Mouse (Mus musculus) liver, postnatal 0 days (tissue): ENCODE measurements around the gene Pcbp3. TPM values are rescaled to one million over a fixed set of nuclear protein-coding genes. Genes with fewer than 3 reads are reported as not detected.

Source experiments
- ATAC-seq: fragments of 200-750 bp; cut with Nextera tagmentation; 2 replicates; pipeline ENCODE4 v1.8.0; 2017; ENCODE audit warnings: mild to moderate bottlenecking, moderate library complexity
- DNase-seq: peaks from one replicate; pipeline ENCODE4 v3.0.0-alpha.2; 2016
- H3K27ac ChIP-seq: fragments of 300-500 bp; sonication (generic); 2 replicates; pipeline ENCODE4 v1.5.1; 2014; ENCODE audit warnings: antibody characterized with exemption, moderate library complexity, mild to moderate bottlenecking, low read depth
- H3K27me3 ChIP-seq: fragments of 300-500 bp; sonication (generic); 2 replicates; pipeline ENCODE4 v1.6.1; 2014; ENCODE audit warnings: low read length, control low read depth, mixed read lengths; ENCODE audit not compliant: insufficient read depth
- H3K36me3 ChIP-seq: fragments of 300-500 bp; sonication (generic); replicated peaks from 2 replicates; pipeline ENCODE4 v1.6.1; 2014; ENCODE audit warnings: mild to moderate bottlenecking, control low read depth, low read length, moderate library complexity, mixed read lengths; ENCODE audit not compliant: insufficient read depth
- H3K4me1 ChIP-seq: fragments of 300-500 bp; sonication (generic); 2 replicates; pipeline ENCODE4 v1.6.1; 2014; ENCODE audit warnings: antibody characterized with exemption, mild to moderate bottlenecking, control low read depth; ENCODE audit not compliant: insufficient read depth
- H3K4me2 ChIP-seq: fragments of 300-500 bp; sonication (generic); 2 replicates; pipeline ENCODE4 v1.6.1; 2014; ENCODE audit warnings: low read depth, mild to moderate bottlenecking, low read length, moderate library complexity, mixed read lengths
- H3K4me3 ChIP-seq: fragments of 300-500 bp; sonication (generic); 2 replicates; pipeline ENCODE4 v1.5.1; 2014; ENCODE audit warnings: low read depth, low read length
- H3K9ac ChIP-seq: fragments of 300-500 bp; sonication (generic); replicated peaks from 2 replicates; pipeline ENCODE4 v1.6.1; 2014; ENCODE audit warnings: mild to moderate bottlenecking, moderate library complexity
- H3K9me3 ChIP-seq: fragments of 300-500 bp; sonication (generic); 2 replicates; pipeline ENCODE4 v1.6.1; 2016; ENCODE audit warnings: mild to moderate bottlenecking, control low read depth, low read length, mixed read lengths
- CTCF ChIP-seq: sonication (generic); IDR thresholded peaks from 2 replicates; pipeline ENCODE4 v1.5.1; 2016; ENCODE audit warnings: antibody characterized with exemption, low read depth
- EP300 ChIP-seq: IDR thresholded peaks from 2 replicates; pipeline ENCODE4 v1.6.1; 2016; ENCODE audit warnings: antibody characterized with exemption, low read depth, mild to moderate bottlenecking
- WGBS: fragments of 180-500 bp; shearing (Covaris S2); extraction: QIAGEN DNeasy Blood & Tissue Kit; methylation state at CpG from one replicate; pipeline ENCODE4 v1.1.7; 2014; ENCODE audit not compliant: insufficient replicate concordance; 5-methylcytosine and 5-hydroxymethylcytosine counted together
- polyA plus RNA-seq: library from polyadenylated mRNA; unstranded; fragments of >200 nt; fragmentation: Nextera tagmentation; extraction: Ambion mirVana; gene quantifications from 2 replicates; pipeline ENCODE4 v1.2.1, GENCODE M21; 2015

Gene Pcbp3
- polyA plus RNA-seq, 1 experiment from 2014 or later = 2.9 TPM

DNA sequence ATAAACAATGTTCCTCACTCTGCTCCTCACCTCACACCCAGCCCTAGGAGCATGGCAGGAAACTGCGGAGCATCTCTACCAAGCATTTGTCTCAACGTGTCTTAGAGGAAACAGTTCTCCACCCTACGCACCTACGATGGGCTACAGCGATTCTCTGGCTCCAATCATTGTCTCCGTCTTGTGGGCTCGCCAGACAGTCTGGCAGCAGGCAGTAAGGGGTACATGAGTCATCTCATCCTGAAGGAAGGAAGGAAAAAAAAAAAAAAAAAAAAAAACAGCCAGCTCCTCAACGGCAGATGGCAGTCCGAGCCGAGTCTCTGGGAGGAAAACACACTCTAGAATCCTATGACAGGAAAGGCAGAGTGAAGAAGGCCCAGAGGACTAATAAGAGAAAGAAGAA, 87.7 kb downstream of the Pcbp3 start:
- ATAC-seq (no peak), DNase-seq (no peak)
- Histone ChIP-seq H3K36me3 (no peaks in the 10 kb centered on the region), H3K4me2 (no peak overlapping the region), H3K9me3 (no peaks in the 10 kb centered on the region), H3K4me3 (no peak overlapping the region), H3K9ac (no peak overlapping the region), H3K27ac (no peak overlapping the region), H3K4me1 (peaks cover 5% of the 10 kb centered on the region; the same call in 1 of the 2 replicates), H3K27me3 (no peaks in the 10 kb centered on the region)
- 64% methylated on average over 10 of the region's 10 CpGs for WGBS
- TF ChIP-seq EP300 (no peak), CTCF (no peak)

DNA sequence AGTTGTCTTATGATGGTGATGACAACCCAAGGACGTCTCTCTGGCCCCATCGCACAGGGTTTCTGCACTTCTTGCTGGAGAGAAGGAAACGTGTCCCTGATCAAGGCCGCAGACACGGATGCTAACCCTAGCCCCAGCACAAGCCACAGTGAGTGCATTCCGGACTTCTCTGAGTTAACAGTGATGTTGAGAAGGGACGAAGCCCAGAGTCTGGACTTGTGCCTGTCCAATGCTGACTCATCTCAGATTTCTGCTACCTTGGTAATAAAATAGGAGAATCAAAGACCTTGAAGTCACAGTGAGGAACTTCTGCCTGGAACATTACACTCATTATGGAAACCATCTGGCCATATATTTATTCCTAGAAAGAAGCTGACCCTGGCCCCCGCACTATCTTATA, 89.0 kb downstream of the Pcbp3 start:
- no peak for DNase-seq
- ATAC-seq = no peak
- H3K36me3 ChIP-seq = no peaks in the 10 kb centered on the region
- no peak overlapping the region for H3K27ac ChIP-seq
- TF ChIP-seq EP300 (no peak), CTCF (no peak)
- no peak overlapping the region for H3K9ac ChIP-seq
- no peak overlapping the region for H3K4me3 ChIP-seq
- H3K9me3 ChIP-seq = no peaks in the 10 kb centered on the region
- H3K27me3 ChIP-seq = no peaks in the 10 kb centered on the region
- no peak overlapping the region for H3K4me2 ChIP-seq
- 82% methylated on average over 8 of the region's 8 CpGs for WGBS
- peaks cover 5% of the 10 kb centered on the region; the same call in 1 of the 2 replicates for H3K4me1 ChIP-seq

DNA sequence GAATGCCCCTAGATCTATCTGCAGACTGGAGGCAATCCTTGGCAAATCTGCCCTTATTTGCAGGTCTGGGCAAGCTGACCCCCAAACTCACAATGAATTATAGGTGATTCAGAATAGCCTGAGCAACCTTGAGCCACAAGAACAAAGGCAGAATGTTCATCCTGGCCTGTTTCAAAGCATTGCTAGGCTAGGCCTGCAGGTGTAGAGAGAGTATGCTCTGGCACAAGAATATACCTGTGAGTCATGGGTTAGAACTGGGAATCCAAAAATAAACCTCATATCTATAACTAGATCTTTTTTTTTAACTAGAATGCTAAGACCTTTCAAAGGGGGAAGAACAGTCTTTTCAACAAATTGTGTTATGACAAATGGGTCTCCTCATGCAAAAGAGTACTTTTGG, 95.8 kb downstream of the Pcbp3 start:
- H3K9me3 ChIP-seq = no peaks in the 10 kb centered on the region
- H3K27ac ChIP-seq = no peak overlapping the region
- H3K4me2 ChIP-seq = no peak overlapping the region
- no peak overlapping the region for H3K4me3 ChIP-seq
- no peaks in the 10 kb centered on the region for H3K36me3 ChIP-seq
- no peak for ATAC-seq
- TF ChIP-seq CTCF (no peak), EP300 (no peak)
- no peak overlapping the region for H3K9ac ChIP-seq
- no peaks in the 10 kb centered on the region for H3K27me3 ChIP-seq
- no peak for DNase-seq
- no peaks in the 10 kb centered on the region for H3K4me1 ChIP-seq

DNA sequence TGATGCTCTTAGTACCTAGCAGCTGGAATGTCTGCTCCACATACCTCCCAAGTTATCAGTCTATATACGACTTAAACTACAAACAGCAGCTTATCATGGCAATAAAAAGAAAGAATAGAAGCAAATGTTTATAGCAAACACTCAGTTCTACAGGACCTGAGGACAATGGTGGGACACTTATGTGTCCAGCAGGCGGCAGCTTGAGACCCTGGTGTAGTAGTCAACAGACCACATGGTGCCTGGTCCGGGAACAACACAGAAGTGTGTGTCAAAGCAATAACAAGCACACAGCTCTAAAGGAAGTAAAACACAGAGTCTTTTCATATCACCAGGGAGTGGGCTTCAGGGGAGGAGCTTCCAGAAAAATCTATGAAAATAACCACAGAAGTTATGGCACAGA, 100.7 kb downstream of the Pcbp3 start:
- no peak overlapping the region for H3K9ac ChIP-seq
- TF ChIP-seq CTCF = peak; percentile 25; the same call in 1 of the 2 replicates
- TF ChIP-seq EP300 = no peak
- ATAC-seq = no peak
- H3K4me2 ChIP-seq = no peak overlapping the region
- WGBS = 61% methylated on average over 3 of the region's 3 CpGs
- no peaks in the 10 kb centered on the region for H3K27me3 ChIP-seq
- DNase-seq = no peak
- no peaks in the 10 kb centered on the region for H3K4me1 ChIP-seq
- H3K36me3 ChIP-seq = no peaks in the 10 kb centered on the region
- no peak overlapping the region for H3K27ac ChIP-seq
- no peak overlapping the region for H3K4me3 ChIP-seq
- no peaks in the 10 kb centered on the region for H3K9me3 ChIP-seq

DNA sequence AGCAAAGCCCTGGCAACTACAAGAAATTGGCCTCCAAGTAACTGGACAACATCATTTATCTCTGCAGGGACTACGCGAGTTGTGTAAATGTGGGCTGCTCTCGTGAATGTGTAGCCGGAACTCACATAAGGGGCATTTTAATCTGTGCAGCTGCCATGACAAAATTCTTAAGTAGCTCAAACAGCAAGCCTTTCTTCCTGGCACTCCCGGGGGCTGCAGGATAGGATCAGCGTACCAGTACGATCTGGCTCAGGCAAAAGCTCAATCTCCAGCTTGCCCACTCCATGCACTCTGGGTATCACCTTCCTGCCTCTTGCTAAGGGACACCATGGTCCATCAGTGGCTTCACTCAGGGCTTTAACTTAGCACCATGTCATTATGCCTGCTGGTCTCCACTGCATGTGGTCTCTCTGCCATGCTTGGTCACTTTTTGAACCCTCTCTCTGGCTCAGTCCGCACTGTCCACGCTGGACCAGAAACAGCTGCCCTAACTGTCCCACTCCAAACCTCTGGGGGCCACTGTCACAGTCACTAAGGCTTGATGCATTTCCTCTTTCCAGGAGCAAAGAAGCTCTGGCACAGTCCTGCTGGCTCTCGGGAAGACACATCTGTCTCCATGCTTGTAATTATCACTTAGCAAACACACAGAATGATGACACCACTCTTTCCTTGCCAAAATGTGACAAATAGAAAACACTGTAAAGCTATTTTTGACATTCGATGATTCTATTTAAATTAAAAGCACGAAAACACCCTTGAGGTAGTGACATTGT, 102.1 kb downstream of the Pcbp3 start:
- no peak for DNase-seq

DNA sequence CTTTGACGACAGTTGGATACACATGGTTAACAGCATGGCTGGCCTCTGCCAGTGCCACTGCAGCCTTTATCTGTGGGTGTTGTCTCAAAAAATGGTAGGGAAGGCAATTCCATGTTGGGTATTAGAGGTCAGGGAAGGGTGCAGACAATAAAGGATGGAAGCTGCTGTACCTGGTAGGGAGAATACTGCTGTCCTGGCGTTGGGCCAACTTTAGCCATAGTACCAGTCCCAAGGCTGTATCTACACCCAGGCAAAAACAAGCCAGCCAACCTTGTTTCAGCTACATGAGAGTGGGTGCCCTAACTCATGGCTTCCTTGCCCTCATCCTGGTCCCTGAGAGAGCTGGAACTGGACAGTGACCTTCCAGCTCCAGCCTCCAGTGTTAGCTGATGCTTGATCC, 103.8 kb downstream of the Pcbp3 start:
- no peak overlapping the region for H3K27ac ChIP-seq
- no peaks in the 10 kb centered on the region for H3K9me3 ChIP-seq
- no peak overlapping the region for H3K4me2 ChIP-seq
- H3K4me3 ChIP-seq = no peak overlapping the region
- 85% methylated on average over 2 of the region's 2 CpGs for WGBS
- TF ChIP-seq CTCF (no peak), EP300 (no peak)
- H3K36me3 ChIP-seq = no peaks in the 10 kb centered on the region
- no peaks in the 10 kb centered on the region for H3K4me1 ChIP-seq
- DNase-seq (no peak), ATAC-seq (no peak)
- H3K9ac ChIP-seq = no peak overlapping the region
- H3K27me3 ChIP-seq = no peaks in the 10 kb centered on the region

More for the DNA sequence above, 102.1 kb downstream of the Pcbp3 start:
- Histone ChIP-seq H3K9me3 (no peaks in the 10 kb centered on the region), H3K4me1 (no peaks in the 10 kb centered on the region), H3K4me2 (no peak overlapping the region), H3K27me3 (no peaks in the 10 kb centered on the region), H3K36me3 (no peaks in the 10 kb centered on the region), H3K27ac (no peak overlapping the region), H3K4me3 (no peak overlapping the region), H3K9ac (no peak overlapping the region)
- TF ChIP-seq CTCF (no peak), EP300 (no peak)
- 80% methylated on average over 12 of the region's 12 CpGs for WGBS
- no peak for ATAC-seq

DNA sequence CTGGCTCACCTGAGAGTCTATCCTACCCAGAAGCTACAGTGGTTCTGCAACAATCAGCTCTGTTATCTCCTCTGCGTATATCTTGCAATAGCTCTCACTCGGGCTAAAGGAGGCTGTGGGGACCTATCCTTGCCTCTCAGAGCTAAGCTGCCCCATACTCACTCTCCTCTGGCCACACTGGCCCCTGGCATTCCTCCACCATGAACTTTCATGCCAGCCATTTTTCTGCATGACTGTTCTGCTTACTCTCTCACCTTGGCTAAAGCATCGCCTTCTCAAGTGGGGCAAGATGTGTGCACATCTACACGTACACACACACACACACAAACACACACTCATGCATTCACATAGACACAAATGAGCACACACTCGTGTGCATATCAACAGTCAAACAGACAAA, 115.2 kb downstream of the Pcbp3 start:
- Histone ChIP-seq H3K9me3 (no peaks in the 10 kb centered on the region), H3K4me2 (no peak overlapping the region), H3K4me1 (no peaks in the 10 kb centered on the region), H3K27me3 (no peaks in the 10 kb centered on the region), H3K9ac (no peak overlapping the region), H3K4me3 (no peak overlapping the region), H3K27ac (no peak overlapping the region), H3K36me3 (no peaks in the 10 kb centered on the region)
- 76% methylated on average over 5 of the region's 5 CpGs for whole genome bisulfite sequencing
- DNase-seq = no peak
- TF ChIP-seq EP300 (no peak), CTCF (no peak)
- no peak for ATAC-seq
